Mouse (Mus musculus): ENCODE results near the gene Desi1.

DNA sequence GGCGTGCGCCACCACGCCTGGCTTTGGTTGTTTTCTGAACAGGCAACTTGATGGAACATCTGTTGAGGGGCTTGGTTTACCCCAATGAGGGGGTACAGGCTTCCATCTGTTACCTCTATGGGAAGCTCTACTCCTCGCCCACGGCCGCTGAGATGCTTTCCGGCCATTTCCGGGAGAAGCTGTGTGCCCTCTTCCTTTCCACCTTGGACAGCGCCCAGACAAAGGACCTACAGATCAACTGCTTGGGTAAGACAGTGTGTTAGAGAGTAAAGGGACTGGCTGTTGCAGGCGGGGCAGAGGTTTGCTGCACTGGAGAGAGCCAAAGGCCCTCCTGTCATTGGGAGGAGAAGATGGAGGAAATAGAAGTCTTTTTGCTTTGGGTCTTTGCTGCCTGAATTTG, 46.2 kb upstream of the Desi1 start:
- no peak for TF ChIP-seq CTCF (IDR thresholded peaks at IDR 0.05)
- TF ChIP-seq EP300 (IDR thresholded peaks at IDR 0.05) = no peak
